Mouse (Mus musculus) brain, embryonic 14.5 days (tissue): ENCODE measurements around the gene Zfp574.

ENCODE experiments used
- CTCF ChIP-seq: fragments of 200-500 bp; IDR thresholded peaks from 2 replicates; pipeline ENCODE4 v1.5.1; 2012; ENCODE audit warnings: inconsistent platforms, mild to moderate bottlenecking, moderate library complexity, borderline replicate concordance; ENCODE audit not compliant: insufficient read depth, insufficient read length; ENCODE audit errors: extremely low read depth
- POLR2A ChIP-seq: fragments of 200-500 bp; IDR thresholded peaks from 2 replicates; pipeline ENCODE4 v1.6.1; 2012; ENCODE audit warnings: mild to moderate bottlenecking, inconsistent platforms, borderline replicate concordance; ENCODE audit not compliant: poor library complexity, insufficient read depth, insufficient read length, severe bottlenecking; ENCODE audit errors: extremely low read depth

GRCm38 (mm10) chr7:25106790-25107502 lies 34.6 kb downstream of the Zfp574 start:
- TF ChIP-seq CTCF: no peak
- TF ChIP-seq POLR2A: no peak
